Mouse (Mus musculus) Patski (cell line): ENCODE measurements around the gene Ptpn3. TPM values are rescaled to one million over a fixed set of nuclear protein-coding genes. Genes with fewer than 3 reads are reported as not detected.
A peak's percentile ranks its signal among the peaks of the same experiment; 100 is the strongest.
"Not testable (repeated sequence)": the region's sequence is repeated elsewhere in the genome, so short reads cannot be mapped to it uniquely, and the experiment has no call there.

ENCODE experiments used
- ATAC-seq: fragments of 100-300 bp; one replicate; pipeline ENCODE4 v1.8.0; 2021
- CTCF ChIA-PET: fragments of 350-600 bp; sonication (Branson Sonifier 250); formaldehyde crosslinking; loops from one replicate; lab custom pipeline; 2022; ENCODE audit warnings: inconsistent platforms; lab: Charles Lee
- POLR2A ChIA-PET: fragments of 350-600 bp; sonication (Branson Sonifier 250); formaldehyde crosslinking; loops from one replicate; lab custom pipeline; 2022; ENCODE audit warnings: antibody characterized with exemption, inconsistent platforms; lab: Charles Lee
- DNase-seq: peaks from one replicate; pipeline ENCODE4 v3.0.0-alpha.2; 2011; ENCODE audit warnings: low read depth, low spot score
- H3K27me3 ChIP-seq: fragments of 371-371 bp; one replicate; pipeline ENCODE4 v1.5.1; 2021
- CTCF ChIP-seq: fragments of 100-300 bp; IDR thresholded peaks from one replicate; pipeline ENCODE4 v1.5.1; 2021
- in situ Hi-C: fragments of 300-500 bp; cut with MboI; formaldehyde crosslinking; loops from 3 replicates; pipeline ENCODE4 v1.11.1; 2018; ENCODE audit warnings: low pct_unique_long_range_greater_than_20kb, mixed read lengths
- polyA plus RNA-seq: library from polyadenylated mRNA; unstranded; gene quantifications from one replicate; pipeline ENCODE4 v1.2.3, GENCODE M21; 2021

Ptpn3 gene
- polyA plus RNA-seq, 1 experiment from 2014 or later = 27.5 TPM

GRCm38 (mm10) chr4:57282179-57282578 lies 19.5 kb downstream of the Ptpn3 start:
- H3K27me3 ChIP-seq = no peaks in the 10 kb centered on the region
- POLR2A ChIA-PET = no interaction called here
- no peak for TF ChIP-seq CTCF
- in situ Hi-C loops = no loop called here
- no peak for DNase-seq
- ATAC-seq = no peak
- CTCF ChIA-PET = no interaction called here

DNA sequence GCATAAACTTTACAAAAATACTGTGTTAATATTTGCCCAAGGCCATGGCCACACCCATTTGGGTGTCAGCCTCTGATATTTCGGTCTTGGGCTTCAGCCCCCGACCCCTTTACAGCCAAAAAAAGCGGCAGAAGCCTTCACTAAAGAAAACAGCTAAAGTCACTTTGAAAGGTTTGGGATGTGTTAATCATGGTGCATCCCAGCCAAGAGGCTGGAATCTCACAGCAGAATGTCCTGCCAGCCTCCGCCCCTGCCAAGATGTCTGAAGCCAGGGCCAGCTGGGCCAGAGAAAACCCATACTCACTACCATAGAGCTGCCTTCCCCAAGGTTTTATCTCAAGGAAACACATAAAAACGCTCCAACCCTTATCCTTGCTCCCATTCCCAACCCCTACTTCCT lies 20.7 kb downstream of the Ptpn3 start:
- CTCF ChIA-PET = interaction anchor here (1.8 kb wide), 1 partner anchor 17 kb away, joined by 9 read pairs; no protein-coding TSS in a partner anchor
- POLR2A ChIA-PET = interaction anchor here (0.6 kb wide), 1 partner anchor 56 kb away, joined by 3 read pairs; no protein-coding TSS in a partner anchor
- in situ Hi-C loops = no loop called here
- no peaks in the 10 kb centered on the region for H3K27me3 ChIP-seq
- ATAC-seq (no peak), DNase-seq (no peak)
- no peak for TF ChIP-seq CTCF

GRCm38 (mm10) chr4:57279229-57279628 lies 22.4 kb downstream of the Ptpn3 start:
- DNase-seq = no peak
- ChIA-PET CTCF (interaction anchor here (0.7 to 1.8 kb wide), 5 partner anchors 7 to 30 kb away, joined by 3 to 9 read pairs (median 3); no protein-coding TSS in a partner anchor), POLR2A (interaction anchor here (1.7 kb wide), 1 partner anchor 20 kb away, joined by 5 read pairs; no protein-coding TSS in a partner anchor)
- ATAC-seq = no peak
- no peaks in the 10 kb centered on the region for H3K27me3 ChIP-seq
- no peak for TF ChIP-seq CTCF
- in situ Hi-C loops = no loop called here

DNA sequence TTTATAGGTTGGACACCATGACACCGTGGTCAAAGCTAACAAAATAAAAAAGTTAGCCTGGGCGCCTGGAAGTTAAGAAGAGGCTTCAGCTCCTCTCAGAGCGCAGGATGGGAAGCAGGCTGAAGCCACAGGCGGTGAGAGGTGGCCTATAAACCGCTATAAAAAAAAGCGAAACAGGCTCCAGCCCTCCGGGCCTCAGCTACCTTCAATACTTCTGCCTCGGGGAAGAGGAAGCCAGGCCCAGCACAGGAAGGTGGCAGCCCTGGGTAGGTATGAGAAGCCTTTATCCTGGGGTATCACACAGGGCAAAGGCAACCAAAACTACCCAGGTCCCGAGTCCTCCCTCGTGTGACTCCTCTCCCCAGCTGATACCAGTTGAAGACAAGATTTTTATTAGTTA lies 22.8 kb downstream of the Ptpn3 start:
- TF ChIP-seq CTCF = no peak
- no peaks in the 10 kb centered on the region for H3K27me3 ChIP-seq
- DNase-seq = no peak
- in situ Hi-C loops = no loop called here
- POLR2A ChIA-PET = interaction anchor here (0.7 to 1.7 kb wide), 2 partner anchors 21 to 676 kb away, joined by 3 to 5 read pairs; no protein-coding TSS in a partner anchor
- CTCF ChIA-PET = interaction anchor here (0.9 to 1.8 kb wide), 7 partner anchors 8 to 29 kb away, joined by 3 to 12 read pairs (median 3); no protein-coding TSS in a partner anchor
- no peak for ATAC-seq

- ChIA-PET POLR2A (interaction anchor here (1.7 kb wide), 1 partner anchor 22 kb away, joined by 5 read pairs; no protein-coding TSS in a partner anchor), CTCF (interaction anchor here (0.9 to 1.9 kb wide), 6 partner anchors 10 to 27 kb away, joined by 3 to 12 read pairs (median 4); no protein-coding TSS in a partner anchor)
- in situ Hi-C loops = no loop called here
- no peak for DNase-seq
- TF ChIP-seq CTCF = no peak
- no peak for ATAC-seq
- H3K27me3 ChIP-seq = no peaks in the 10 kb centered on the region
These were observed 24.0 kb downstream of the Ptpn3 start for GRCm38 (mm10) chr4:57277671-57278070.

GRCm38 (mm10) chr4:57275116-57275743 lies 26.4 kb downstream of the Ptpn3 start:
- no peak for ATAC-seq
- in situ Hi-C loops = no loop called here
- CTCF ChIA-PET = interaction anchor here (0.8 to 2.4 kb wide), 7 partner anchors 9 to 46 kb away, joined by 3 to 9 read pairs (median 5); partner anchors contain the start of gene Ptpn3

GRCm38 (mm10) chr4:57273532-57274502 lies 27.8 kb downstream of the Ptpn3 start:
- ChIA-PET POLR2A (no interaction called here), CTCF (interaction anchor here (1.5 to 2.4 kb wide), 4 partner anchors 8 to 47 kb away, joined by 5 to 9 read pairs (median 6); no protein-coding TSS in a partner anchor)
- no peak for TF ChIP-seq CTCF
- in situ Hi-C loops = no loop called here
- ATAC-seq = no peak
- H3K27me3 ChIP-seq = no peaks in the 10 kb centered on the region
- DNase-seq = no peak

More at GRCm38 (mm10) chr4:57275116-57275743, 26.4 kb downstream of the Ptpn3 start:
- DNase-seq = no peak
- H3K27me3 ChIP-seq = no peaks in the 10 kb centered on the region
- POLR2A ChIA-PET = no interaction called here
- peak; percentile 75 for TF ChIP-seq CTCF

- CTCF ChIA-PET = interaction anchor here (1.2 kb wide), 1 partner anchor 29 kb away, joined by 3 read pairs; no protein-coding TSS in a partner anchor
- POLR2A ChIA-PET = no interaction called here
- no peak for DNase-seq
- H3K27me3 ChIP-seq = no peaks in the 10 kb centered on the region
- in situ Hi-C loops = no loop called here
- ATAC-seq = no peak
- no peak for TF ChIP-seq CTCF
These were observed 30.6 kb downstream of the Ptpn3 start for GRCm38 (mm10) chr4:57270991-57271390.

GRCm38 (mm10) chr4:57270489-57270888 lies 31.1 kb downstream of the Ptpn3 start:
- DNase-seq, CTCF ChIA-PET, POLR2A ChIA-PET, in situ Hi-C loops, ATAC-seq, H3K27me3 ChIP-seq: not testable (repeated sequence)

DNA sequence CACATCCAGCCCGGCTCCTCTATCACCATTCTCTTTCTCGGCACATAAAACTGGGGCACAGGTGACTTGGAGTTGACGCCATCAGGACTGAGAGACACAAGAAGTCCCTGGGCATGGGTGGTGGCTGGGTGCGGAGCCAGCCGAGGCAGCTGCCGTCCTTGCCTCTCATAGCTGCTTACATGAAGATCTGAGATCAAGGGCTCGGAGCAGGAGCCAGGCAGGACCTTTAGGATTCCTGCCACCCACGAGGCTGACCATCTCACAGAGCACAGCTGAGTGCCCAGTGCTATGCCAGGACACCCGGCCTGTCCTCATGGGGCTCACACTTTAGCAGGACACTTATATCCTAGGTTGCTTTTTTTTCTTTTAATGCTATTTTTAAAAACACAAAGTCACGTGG lies 32.3 kb downstream of the Ptpn3 start:
- ATAC-seq = no peak
- no peaks in the 10 kb centered on the region for H3K27me3 ChIP-seq
- ChIA-PET POLR2A (no interaction called here), CTCF (no interaction called here)
- DNase-seq = no peak
- no peak for TF ChIP-seq CTCF
- in situ Hi-C loops = no loop called here
